Mouse (Mus musculus) T-cell, adult 2 months (primary cell): ENCODE measurements around the gene Ahcy.
A peak's percentile ranks its signal among the peaks of the same experiment; 100 is the strongest.
"Not testable (repeated sequence)": the region's sequence is repeated elsewhere in the genome, so short reads cannot be mapped to it uniquely, and the experiment has no call there.

Experiments used
- DNase-seq: peaks from one replicate; pipeline ENCODE4 v3.0.0; 2022; ENCODE audit warnings: low spot score

Gene Ahcy

DNA sequence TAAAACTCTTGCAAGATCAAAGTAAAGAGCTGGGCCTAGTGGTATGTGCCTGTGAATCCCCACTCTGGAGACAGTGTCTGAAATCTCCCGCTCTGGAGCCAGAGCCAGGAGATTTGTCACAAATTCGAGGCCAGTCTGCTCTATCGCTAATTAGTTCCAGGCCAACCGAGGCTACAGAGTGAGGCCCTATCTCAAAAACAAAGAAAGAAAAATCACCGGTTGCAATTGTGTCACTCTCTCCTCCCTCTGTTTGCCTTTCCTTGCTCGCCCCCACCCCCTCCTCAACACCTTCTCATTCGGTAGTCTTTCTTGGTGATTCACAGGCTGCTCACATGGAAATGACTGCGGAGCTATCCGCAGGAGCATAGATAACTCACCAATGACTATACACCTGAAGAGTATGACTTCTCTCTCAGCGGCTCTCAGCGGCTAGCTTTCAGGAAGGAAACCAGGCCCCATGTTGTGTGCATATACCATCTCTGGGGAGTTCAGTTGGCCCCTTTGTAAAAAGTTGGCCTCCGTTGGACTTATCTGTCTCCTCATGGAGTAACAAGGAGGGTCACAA is 551 bp upstream of the Ahcy start:
- DNase-seq: no peak

DNA sequence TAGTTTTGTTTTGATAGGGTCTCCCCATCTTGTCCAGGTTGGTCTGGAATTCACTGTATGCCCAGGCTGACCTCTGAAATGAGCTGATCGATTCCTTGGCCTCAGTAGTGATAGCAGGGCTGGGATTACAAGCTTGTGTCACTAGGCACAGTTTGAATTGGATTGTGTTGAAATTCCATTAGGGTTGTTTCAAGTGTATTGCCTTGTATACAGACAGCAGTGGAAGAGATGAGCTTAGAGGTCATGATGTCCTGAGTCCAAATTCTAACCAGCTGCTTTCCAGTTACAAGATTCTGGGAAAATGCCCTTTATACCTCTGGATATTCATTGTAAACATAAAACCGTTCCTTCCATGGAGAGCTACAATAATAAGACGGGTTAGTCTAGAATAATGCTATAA is 950 bp downstream of the Ahcy start:
- DNase-seq: no peak

DNA sequence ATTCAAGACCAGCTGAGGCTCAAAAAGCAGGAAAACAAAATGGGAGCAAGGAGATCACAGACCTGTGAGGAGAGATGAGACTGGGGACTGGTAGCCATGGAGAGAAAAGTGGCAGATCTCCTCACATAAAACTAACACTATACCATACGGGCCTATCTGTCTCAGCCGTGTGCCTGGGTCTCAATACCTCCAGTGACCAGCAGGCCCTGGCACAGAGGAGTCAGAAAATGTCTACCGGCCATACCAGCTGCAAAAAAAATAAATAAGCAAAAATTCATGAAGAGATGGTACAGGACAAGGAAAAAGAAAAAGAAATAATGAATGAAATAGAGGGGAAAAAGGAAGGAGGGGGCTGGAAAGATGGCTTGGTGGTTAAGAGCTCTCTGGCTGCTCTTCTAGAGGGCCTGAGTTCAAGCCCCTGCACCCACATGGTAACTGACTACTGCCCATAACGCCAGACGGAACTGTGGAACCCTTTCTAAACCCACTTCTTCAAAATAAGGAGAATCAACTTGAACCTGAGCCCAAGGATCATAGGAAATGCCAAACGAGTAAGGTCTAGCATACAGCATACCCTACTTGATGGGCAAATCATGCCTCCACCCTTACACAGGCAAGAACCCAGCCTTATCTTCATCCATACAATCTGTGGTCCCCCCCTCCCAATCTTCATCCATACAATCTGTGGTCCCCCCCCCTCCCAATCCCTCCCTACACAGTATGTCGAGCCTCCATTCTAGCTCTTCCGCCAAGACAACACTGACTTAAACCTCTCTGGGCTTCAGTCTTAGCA is 1.7 kb downstream of the Ahcy start:
- DNase-seq: no peak

DNA sequence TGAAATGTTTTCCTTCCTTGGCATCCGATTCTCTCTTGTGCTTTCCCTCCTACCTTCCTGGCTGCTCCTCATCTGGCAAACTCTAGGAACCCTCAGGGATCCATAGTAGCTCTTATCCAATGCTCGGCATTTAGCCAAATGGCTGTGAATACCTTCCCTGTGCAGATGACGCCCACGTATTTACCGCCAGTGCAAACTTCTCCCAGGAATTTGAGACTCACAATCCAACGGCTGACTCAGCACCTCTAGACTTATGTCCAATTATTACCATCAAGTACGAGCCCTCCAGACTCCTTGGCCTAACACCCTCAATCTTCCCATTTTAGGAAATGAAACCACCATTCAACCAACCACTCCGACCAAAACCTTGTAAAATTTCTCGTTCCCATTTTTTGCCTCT is 3.3 kb downstream of the Ahcy start:
- DNase-seq: no peak

DNA sequence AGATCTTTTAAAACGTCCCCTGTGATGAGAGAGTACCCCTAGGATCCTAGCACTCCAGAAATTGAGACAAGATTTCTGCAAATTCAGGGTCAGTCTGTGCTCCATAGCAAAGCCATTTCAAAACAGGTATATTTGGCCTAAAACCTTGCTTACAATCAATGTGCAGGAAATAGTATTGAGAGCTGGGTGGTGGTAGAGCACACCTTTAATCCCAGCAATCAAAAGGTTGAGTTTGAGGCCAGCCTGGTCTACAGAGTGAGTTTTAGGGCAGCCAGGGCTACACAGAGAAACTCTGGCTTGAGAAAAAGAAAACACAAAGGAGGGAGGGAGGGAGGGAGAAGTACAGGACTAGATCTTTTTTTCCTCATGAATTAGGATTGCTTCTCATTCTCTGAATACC is 16.9 kb downstream of the Ahcy start:
- no peak for DNase-seq

DNA sequence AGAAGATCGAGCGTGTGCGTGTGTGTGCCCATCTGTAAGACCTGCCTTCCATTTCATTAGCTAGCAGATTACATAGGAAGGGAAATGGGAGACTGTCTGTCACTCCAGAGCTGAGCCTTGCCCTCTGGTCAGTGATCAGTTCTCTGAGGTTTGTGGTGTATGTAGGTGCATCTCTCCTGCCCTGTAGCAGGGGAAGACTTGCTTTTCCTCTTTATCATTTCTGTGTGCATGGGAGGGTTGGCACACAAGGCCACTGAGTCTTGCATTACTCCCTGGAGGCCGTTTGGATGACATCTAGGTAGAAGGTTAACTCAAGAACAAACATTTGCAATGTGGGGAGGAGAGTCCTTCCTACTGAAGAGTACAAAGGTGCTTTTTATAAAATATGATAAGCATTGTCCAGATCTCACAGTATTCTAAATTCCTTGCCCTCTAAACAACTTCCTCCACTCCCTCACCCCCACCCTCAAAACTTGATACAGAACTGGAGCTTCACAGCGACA is 18.2 kb downstream of the Ahcy start:
- DNase-seq: no peak

DNA sequence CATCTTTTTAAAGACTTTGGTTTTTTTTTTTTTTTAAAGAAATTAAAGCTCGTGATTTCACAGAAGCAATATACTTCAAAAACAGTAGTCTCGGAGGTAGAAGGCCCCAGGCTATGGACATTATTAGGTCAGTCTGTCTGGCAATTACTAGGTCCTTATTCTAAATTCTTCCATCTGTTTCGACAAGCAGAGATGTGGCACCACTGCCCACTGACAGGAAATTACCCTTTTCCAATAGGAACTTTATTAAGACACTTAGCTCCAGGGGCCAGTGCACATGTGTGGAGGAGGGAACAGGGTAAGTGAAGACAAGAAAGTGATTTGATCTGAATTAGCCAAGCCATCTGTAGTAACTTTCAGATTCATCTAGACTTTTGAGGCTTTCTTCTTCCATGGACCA is 19.6 kb downstream of the Ahcy start:
- DNase-seq: no peak

DNA sequence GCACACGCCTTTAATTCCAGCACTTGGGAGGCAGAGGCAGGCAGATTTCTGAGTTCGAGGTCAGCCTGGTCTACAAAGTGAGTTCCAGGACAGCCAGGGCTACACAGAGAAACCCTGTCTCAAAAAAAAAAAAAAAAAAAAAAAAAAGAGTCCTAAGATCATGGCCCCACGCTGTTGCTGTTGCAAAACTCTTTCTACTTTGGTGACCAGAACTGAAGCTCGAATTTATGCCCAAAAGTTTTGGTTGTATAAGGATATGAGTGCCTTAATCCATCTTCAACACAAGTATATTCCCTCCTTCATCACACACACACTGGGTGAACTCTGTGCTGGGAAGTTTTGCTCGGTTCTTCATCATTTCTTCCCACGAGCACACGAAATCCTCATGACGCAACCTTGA is 20.8 kb downstream of the Ahcy start:
- not testable (repeated sequence) for DNase-seq

DNA sequence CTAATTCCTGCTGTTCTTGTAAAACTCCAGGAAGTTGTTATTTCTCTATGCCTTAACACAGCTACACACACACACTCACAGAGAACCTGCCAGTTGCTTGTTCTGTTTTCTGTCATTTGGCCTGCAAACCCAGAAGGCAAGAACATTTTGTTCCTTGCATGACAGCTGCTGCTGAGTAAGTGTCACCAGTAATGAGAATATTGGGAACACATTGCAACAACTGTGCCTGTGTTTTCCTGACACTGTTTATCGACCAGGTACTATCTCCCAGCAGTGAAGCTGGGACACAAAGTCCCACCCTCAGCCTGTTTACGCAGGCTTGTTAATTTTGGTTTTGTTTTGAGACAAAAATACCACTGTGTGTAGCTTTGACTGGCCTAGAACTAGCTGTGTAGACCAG is 21.6 kb downstream of the Ahcy start:
- DNase-seq: no peak

DNA sequence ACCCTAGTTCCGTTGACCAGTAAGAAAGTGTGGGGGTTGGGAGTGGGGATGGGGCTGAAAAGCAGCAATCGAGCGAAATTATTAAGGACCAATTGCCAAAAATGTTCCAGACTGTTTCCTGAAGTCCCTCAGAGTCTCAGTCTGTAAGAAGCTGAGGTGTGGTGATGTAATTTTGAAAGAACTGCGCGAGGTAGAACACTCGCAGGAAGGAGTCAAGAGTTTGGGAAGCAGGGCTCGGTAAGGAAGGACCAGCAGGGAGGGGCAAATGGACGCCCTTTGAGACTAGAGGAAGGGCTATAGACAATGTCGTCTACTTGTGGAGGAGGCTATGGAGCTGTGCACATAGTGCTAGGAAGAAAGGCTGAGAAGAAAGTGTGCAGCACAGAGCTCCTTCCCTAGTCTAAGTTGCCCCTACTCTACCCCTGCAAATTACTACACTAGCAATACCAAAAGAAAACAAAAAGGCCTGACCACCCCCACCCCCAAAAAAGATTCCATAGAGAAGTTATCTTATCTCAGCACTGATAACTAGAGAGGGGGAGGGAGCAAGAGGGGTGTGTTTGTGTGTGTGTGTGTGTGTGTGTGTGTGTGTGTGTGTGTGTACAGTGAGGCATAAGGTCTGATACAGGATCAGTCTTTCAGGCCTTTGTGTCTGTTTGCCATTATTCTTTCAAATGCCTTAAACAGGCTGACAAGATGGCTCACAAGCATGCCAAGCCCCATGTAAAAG is 22.5 kb downstream of the Ahcy start:
- DNase-seq: no peak

DNA sequence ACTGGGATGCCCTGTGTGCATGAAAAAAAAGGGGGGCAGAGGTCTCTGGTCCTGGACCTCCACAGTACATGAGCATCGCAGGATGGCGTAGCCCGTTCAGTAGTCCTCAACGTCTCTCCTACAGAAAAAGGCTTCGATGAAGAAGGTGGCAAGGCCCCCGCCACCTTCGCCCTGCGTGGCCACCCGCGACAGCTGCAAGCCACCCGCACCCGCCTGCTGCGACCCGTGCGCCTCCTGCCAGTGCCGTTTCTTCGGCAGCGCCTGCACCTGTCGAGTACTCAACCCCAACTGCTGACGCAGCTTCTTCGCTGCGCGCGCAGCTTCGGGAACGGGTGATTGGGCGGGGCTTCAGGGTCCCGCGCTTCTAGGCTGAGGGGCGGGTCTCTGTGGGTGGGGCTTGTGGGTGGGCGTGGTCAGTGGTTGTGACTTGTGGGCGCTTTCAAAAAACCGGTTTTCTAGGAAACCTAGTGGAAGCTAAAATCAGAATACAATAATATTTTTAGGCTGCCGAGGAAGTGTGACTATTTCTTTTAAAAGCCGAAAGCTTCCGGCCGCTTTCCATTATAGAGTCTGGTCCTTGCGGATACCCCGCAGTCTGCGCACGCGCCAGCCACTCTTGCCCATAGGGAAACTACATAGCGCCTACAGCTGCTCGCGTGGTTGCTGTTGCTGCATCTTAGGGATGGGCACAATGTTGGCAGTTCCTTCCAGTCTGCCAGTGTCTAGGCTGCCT is 23.6 kb downstream of the Ahcy start:
- peak; percentile 94 for DNase-seq

DNA sequence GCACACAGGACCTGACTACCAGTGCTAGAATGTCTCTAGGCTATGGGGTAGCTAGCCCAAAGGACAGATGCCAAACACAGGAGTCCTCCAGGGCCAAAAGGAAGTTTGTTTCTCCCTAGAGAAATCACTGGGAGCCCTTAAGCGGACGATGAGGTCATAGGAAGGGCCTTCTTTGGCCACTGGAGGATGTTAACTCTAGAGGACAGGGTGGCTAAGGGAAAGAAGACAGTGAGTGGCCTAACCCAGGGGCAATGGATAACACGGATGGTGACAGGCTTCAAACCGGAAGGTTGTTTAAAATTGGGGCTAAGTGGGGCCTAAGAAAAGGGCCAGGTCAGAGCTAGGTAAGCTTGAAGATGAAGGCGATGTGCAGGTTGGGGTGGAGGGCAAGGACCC is 24.2 kb downstream of the Ahcy start:
- DNase-seq: no peak

DNA sequence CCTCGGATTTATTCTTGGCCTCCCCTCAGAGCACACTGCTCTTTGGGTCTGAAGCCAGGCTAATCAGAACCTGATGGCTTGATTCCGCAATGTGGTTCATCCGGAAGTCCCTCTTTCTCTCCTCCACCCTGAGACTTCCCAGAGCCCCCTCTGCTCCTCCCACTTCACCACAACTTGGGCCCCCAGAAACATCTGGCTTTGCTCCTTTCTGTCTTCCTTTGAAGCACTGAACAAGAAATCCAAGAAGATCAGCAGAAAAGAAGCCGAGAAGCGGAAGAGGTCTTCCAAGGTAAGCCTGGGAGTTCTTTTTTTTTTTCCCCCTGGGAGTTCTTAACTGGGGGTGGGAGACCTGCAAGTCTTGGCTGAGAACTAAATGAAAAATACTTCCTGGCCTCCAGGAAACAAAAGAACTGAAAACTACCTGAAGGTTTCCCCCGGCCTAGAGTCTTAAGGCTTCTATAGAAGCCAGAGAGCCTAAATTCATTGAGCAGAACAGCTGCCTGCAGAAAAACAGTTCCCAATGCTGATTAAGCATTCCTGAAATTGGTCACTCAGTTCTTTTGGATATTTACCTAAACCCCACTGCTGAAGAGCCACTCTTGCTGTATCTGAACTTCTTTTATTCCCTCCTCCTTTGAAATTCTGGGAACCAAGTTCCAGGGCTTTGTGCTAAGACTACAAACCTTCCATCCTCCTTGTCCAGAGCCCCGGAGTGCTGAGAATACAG is 26.7 kb downstream of the Ahcy start:
- no peak for DNase-seq

DNA sequence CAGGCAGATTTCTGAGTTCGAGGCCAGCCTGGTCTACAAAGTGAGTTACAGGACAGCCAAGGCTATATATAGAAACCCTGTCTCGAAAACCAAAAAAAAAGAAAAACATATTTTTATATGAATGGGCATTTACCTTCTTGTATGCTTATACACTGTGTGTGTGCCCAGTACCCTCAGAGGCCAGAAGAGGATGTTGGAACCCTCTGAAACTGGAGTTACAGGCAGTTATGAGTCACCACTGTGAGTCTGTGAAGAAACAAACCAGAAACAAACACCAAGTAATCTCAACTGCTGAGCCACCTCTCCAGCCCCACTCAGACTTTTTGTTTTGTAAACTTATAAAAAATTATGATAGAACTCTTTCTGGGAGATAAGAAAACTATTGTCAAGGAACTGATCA is 27.5 kb downstream of the Ahcy start:
- DNase-seq: no peak

DNA sequence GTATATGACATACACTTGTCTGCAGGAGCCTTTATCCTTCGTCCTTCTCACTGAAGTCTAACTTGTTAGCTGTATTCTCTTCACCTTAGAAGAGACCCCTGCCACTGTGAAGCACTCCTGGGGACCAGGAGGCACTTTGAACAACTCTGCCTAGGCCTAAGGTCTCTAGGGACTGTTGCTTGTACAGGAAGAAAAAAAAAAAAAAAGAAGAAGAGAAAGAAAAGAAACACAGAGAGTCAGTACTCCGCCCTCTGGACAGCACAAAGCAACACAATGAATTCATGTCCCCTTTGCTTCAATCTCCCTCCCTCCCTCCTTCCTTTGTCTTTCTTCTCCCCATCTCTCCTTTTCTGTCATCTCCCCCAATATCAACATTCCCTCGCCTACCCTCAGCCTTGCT is 29.2 kb downstream of the Ahcy start:
- DNase-seq: no peak

DNA sequence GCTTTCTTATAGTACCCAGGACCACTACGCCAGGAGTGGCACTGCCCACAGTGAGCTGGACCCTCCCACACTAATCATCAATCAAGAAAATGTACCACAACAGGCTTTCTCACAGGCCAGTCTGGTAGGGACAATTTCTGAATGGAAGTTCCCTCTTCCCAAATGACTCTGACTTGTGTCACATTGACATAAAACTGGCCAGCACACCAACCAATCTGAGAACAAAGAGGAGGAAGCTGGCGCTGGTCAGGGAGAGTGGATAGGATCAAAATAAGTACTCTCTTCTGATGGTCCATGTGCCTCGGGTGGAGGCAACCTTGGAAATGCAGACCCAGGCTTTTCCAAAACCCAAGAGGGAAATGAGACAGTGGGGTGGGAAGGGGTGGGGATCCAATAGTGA is 29.8 kb downstream of the Ahcy start:
- no peak for DNase-seq

DNA sequence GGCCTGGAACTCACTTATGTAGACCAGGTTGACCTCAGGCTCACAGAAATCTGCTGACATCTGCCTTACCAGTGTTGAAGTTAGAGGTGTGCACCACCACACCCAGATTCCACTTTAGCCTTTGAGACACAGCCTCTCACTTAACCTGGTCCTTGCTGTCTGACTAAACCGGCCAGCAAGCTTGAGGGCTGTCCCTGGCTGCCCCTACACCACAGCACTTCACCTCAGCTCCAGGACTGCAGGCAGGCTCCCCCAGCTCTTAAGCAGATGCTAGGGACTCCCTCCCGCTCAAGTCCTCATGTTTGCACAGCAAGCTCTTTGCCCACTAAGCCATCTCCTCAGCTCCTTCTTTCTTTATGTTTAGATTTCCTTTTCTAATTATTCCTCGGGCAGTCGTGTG is 34.3 kb downstream of the Ahcy start:
- no peak for DNase-seq

DNA sequence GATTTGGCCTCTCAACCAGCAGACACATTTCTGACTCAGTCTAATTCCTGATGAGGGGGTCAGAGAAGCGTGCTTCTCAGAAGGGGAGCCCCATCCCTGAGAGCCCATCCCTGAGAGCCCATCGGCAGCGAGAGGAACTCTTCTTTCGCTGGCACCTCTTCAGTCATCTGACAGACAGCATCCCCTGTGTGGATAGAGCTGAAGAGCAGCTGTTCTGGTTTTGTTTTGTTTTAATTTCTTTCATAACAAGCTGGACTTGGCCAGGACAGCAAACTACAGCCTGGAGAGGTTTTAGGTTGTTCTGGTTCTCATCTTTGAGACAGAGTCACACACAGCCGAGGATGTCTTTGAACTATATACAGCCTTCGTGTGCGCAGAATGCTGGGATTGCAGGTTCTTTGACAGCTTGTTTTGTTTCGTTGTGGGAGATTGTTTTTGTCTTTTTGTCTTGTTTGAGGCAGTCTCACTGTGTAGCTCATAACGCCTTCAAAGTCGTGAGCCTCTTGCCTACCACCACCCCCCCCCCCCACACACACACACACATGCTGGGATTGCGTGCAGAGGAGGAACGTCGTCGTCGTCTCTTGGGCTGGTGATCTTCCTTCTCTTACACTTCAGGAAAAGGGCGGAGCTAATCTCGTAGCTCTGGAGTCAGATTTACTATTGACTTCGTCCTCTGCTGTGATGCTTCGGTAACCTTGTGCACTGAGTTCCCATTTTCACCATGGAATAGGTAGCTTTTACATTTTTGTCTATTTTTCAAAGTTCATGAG is 41.2 kb downstream of the Ahcy start:
- DNase-seq: peak; percentile 50

DNA sequence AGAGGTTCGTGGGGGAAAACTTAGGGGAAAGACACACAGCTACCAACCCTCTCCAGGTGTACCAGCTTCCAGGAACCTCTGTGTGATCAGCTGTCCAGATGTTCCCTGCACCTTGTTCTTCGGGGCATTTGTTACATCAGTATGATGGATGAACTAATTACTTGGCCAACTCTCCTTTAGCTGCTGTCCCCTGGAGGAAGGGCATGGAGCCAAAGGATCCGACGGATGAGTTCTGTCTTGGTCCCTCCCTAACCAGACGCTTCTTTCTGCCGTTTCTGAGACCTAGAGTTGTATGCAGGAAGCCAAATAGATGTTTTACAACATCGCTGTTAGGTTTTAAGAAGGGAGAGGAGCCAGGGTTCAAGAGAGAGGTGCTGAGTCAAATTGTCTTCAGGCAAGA is 43.5 kb downstream of the Ahcy start:
- DNase-seq: no peak

DNA sequence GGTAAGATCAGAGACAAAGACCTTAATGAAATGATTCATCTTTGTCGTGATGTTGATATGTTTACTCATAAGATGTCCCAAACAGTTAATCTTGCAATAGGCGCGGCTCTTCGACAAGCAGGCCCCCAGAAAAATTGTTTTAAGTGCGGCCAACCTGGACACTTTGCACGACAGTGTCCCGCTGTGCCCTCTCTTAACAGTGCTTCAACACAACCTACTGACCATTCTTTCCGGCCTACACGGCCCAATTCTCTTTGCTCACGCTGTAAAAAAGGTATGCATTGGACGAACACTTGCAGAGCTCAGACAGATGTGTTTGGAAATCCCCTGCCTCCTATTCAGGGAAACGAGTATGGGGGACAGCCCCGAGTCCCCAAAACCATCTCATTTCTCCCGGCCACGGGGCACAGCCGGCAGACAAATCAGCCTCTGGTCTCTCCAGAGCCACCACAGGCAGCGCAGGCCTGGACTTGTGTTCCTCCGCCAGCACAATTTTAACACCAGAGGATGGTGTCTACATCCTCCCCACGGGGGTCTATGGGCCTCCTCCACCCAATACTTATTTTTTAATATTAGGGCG is 54.0 kb downstream of the Ahcy start:
- DNase-seq: not testable (repeated sequence)

DNA sequence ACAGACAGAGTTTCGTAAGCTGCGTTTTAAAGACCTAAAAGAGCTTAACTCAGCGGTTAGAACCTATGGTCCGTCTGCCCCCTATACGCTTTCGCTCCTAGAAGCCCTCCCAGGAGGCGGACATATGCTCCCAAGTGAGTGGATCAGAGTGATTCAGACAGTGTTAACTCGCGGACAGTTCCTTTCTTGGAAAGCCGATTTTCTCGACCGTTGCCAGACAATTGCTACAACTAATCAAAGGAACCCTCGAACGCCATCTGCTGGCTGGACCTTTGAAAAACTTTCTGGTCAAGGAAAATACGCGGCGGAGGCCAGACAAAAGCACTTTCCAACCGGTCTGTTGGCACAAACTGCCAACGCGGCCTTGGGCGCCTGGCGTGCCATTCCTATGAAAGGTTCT is 54.6 kb downstream of the Ahcy start:
- DNase-seq: peak; percentile 66
